Mouse (Mus musculus): ENCODE results near the gene Nr2f2. TPM values are rescaled to one million over a fixed set of nuclear protein-coding genes. Genes with fewer than 3 reads are reported as not detected.
A peak's percentile ranks its signal among the peaks of the same experiment; 100 is the strongest.

The Nr2f2 gene
- total RNA-seq, 2 experiments from 2014 or later = 38.9 to 45.2 TPM

DNA sequence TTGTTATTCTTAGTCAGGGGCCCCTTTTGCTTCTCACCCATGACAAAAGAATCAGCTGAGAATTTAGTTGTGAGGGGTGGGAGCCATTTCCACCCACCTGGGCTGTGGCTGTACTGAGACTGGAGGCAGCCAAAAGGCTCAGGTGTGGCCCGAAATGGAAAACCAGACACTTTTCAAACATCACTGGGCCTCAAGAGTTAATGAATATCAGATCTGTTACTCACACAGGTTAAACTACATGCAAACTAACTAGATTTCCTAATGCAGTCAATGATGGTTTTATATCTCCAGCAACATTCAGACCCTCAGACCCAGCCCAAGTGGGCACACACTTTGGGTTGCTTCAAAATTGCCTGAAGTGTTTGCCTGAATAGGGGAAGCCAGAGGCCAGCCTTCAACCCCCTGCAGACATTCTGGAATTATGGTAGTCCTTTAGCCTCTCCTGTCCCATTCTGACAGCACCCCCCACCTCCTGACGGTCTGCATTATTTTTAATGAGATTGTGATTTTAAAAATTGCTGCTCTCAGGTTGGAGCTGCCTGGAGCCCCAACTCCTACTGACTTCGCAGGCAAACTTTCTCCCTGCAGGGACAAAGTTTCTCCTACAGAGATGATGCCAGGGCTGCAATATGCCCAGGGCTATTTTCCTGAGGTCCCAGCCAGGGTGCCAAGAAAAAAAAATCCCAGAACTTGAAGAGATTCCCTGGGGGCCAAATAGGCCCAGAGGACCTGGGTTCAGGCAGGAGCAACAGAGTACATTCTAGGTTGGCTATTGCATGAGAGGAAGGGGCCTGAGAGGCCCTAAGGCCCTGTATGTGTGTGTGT lies 9.6 kb downstream of the Nr2f2 start:
- intact Hi-C loops (cut with DNase I) = no loop called here

DNA sequence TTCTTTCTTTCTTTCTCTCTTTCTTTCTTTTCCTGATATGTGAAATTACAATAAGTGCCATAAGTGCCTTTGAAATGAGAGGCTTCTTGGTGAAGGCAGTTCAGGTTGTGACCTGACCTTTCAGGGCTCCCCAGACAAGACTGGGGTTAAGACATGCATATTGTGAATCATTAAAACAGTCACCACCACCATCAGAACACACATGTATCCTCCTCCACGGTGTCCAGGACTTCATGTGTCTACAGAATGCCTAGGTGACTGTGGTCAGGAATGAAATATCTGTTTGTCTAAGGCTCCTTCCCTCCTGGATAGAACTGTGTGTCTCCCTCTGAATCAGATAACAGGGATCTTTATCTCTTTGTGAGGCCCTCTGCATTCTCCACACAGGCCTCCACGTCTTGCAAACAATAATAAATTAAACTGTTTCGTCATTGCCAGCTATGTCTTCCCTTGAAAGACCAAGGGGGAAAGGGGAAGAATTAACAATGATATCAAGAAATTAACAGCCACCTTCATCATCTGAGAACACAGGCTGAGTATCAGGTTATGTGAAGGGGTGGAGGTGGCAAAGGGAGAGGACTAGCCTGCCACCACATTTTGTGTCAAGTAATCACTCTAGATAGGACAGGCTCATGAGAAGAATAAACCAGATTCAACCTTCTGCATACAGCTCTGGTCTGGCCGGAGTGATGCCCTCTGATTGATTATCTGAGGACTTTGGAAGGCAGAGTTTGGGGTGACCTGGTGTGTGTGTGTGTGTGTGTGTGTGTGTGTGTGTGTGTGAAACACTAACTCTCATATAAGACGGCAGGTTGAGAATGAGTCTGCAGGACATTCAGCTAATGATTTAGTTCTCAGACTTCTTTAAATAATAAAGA lies 10.6 kb downstream of the Nr2f2 start:
- peak overlapping the region; percentile 16; the same call in 1 of the 2 replicates for H3K4me3 ChIP-seq

More for the DNA sequence above, 9.6 kb downstream of the Nr2f2 start:
- no peak for DNase-seq (ENCODE audit: extremely low spot score in 1 of 2, low spot score in 2 of 2)
- TF ChIP-seq CTCF (IDR thresholded peaks at IDR 0.05) = no peak
- Histone ChIP-seq H3K27ac (no peak overlapping the region), H3K4me3 (peak overlapping the region; percentile 16; the same call in 1 of the 2 replicates)

DNA sequence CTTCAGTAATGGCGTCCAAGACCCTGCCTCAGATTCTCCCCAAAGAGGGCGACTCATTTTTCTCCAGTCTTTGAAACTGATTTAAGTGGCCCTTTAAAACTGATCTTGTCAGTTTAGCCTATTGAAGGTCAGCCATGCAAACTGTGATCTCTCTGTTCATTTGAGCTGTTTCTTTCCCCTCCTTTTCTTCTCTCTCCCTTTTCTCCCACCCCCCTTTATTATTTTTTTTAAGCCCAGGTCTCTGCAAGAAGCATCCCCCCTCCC lies 11.2 kb downstream of the Nr2f2 start:
- H3K27ac ChIP-seq = no peak overlapping the region
- no peak for TF ChIP-seq CTCF (IDR thresholded peaks at IDR 0.05)
- H3K4me3 ChIP-seq = no peak overlapping the region
- no peak for DNase-seq (ENCODE audit: extremely low spot score in 1 of 2, low spot score in 2 of 2)
- intact Hi-C loops (cut with DNase I) = no loop called here

More for the DNA sequence above, 10.6 kb downstream of the Nr2f2 start:
- H3K27ac ChIP-seq = no peak overlapping the region
- no peak for DNase-seq (ENCODE audit: extremely low spot score in 1 of 2, low spot score in 2 of 2)
- intact Hi-C loops (cut with DNase I) = no loop called here
- no peak for TF ChIP-seq CTCF (IDR thresholded peaks at IDR 0.05)

DNA sequence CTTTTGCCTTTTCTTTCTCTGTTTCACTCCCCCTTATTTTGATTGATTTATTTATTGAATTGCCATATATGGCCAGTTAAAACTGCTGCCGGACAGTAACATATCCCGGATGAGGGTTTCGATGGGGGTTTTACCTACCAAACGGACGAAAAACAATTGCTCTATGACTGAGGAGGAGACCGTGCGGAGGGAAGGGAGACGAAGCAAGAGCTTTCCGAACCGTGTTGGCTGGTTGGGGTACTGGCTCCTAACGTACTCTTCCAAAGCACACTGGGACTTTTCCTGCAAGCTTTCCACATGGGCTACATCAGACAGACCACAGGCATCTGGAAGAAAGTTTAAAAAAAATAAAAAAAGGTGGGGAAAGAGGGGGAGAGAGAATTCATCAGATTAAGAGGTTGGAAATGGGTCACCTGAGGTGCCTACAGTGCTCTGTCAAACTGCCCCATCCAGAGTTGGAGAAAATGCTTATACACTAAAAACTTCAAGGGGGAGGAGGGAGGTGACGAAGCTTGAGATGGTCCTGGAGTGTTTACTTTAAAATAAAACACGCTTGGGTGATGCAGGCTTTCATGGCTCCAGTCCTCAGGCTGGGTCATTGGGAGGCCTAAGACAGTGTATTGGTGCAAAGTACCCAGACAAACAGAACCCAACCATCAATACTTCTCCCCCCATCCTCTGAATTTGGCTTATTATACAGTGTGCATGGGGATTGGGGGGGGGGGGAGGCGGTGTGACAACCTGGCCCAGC lies 11.8 kb downstream of the Nr2f2 start:
- intact Hi-C loops (cut with DNase I) = no loop called here
- no peak overlapping the region for H3K27ac ChIP-seq
- no peak for DNase-seq (ENCODE audit: extremely low spot score in 1 of 2, low spot score in 2 of 2)
- peak overlapping the region; percentile 21; the same call in 1 of the 2 replicates for H3K4me3 ChIP-seq
- TF ChIP-seq CTCF (IDR thresholded peaks at IDR 0.05) = no peak

DNA sequence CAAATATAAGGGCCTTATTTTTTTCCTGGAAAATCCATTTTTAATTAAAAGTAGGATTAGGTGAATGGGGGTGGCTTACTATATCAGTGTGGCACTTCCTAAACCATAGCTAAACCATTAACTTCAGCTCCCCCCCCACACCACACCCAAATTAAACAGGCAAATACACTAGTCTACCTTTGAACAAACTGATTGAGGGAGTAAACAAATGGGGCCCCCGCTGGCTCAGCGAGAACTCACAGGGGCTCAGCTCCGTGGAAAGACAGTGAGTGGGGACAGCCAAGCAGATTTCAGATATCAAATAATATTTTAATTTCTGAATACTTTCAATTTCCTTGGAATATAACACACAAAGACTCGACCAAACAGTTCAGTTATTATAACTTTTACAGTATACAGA lies 13.4 kb downstream of the Nr2f2 start:
- intact Hi-C loops (cut with DNase I) = no loop called here

DNA sequence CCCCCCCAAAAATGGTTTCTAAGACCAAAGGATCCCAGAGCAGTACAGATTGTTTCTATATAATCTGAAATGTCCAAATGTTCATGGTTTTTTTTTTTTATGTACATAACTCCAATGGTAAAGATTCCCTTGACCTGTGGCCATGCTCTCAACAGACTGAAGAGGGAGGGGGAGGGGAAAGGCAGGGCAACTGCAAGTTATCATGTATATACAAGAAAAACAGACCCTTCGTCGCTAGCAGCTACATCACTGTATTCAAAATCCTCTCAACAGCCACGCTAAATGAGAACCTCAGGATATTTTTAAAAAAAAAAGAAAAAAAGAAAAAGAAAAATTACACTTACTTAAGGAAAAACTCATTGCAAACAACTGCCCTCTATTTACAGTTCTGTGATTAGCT lies 13.9 kb downstream of the Nr2f2 start:
- DNase-seq (ENCODE audit: extremely low spot score in 1 of 2, low spot score in 2 of 2) = no peak

More for the DNA sequence above, 13.4 kb downstream of the Nr2f2 start:
- Histone ChIP-seq H3K27ac (no peak overlapping the region), H3K4me3 (no peak overlapping the region)
- DNase-seq (ENCODE audit: extremely low spot score in 1 of 2, low spot score in 2 of 2) = no peak
- TF ChIP-seq CTCF (IDR thresholded peaks at IDR 0.05) = no peak

DNA sequence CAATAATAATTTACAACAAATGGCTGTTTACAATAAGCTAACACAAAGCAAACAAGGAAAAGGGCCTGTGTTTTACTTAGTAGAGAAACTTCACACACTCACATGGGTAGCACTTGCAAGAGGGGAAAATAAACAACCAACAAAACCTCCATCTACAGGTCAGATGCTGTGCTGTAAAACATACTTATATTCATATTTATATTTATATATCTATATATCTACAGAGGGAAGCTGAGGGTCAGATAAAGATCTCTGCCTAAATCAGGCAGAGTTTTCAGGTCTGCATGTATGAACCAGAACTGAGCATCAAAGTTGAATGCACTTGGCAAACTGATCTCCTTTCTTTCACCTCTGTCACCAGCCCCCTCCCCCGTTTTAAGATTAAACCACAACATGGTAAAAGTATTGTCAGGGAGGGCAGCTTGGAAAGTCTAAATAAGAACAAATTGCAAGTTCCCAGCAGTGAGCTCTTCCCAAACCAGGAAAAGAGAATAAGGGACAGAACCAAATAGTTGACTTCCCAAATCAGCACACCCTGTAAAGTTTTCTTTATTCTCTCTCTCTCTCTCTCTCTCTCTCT lies 14.5 kb downstream of the Nr2f2 start:
- intact Hi-C loops (cut with DNase I) = no loop called here
- H3K4me3 ChIP-seq = no peak overlapping the region
- no peak for TF ChIP-seq CTCF (IDR thresholded peaks at IDR 0.05)
- peak in 1 of 2 experiments; percentile 6 for DNase-seq (ENCODE audit: extremely low spot score in 1 of 2, low spot score in 2 of 2)
- peak overlapping the region; percentile 56; the same call in 1 of the 2 replicates for H3K27ac ChIP-seq

More for the DNA sequence above, 13.9 kb downstream of the Nr2f2 start:
- TF ChIP-seq CTCF (IDR thresholded peaks at IDR 0.05) = no peak
- Histone ChIP-seq H3K4me3 (no peak overlapping the region), H3K27ac (no peak overlapping the region)
- intact Hi-C loops (cut with DNase I) = no loop called here

DNA sequence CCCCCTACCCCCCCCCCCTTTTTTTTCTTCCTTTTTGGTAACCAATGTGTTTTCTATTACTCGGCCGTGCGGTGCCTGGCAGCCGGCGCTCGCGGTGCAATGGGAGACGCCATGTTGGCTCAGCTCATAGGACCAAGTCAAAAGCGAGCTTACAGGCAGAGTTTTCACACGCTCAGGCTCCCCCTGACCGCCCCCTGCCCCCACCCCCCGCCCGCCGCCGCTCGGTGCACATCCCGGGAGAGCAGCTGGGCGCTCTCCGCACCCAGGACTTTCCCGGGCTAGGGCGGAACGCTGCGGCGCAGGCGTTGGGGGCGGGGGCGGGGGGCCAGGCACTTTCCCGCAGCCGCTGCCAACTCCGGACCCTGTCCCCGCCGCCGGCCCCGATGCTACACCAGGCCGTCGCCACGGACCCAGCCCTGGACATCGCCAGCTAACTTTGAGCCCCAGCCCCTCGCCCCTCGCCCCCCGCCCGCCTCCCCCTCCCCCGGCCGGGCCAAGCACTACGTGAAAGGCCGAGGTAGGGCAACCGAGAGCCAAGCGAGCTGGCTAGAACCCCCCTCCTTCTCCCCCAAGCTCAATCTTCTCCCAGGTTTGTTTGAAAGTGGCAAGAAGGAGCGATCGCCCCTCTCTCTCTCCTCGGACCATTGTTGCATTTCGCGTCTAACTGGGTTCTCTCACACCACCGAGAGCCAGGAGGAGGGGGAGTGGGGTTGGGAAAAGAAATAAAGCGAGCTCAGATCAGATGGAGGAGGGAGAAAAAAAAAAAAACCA lies 15.6 kb downstream of the Nr2f2 start:
- no peak for TF ChIP-seq CTCF (IDR thresholded peaks at IDR 0.05)
- Histone ChIP-seq H3K4me3 (peak overlapping the region; percentile 44), H3K27ac (peak overlapping the region; percentile 56)
- DNase-seq (ENCODE audit: extremely low spot score in 1 of 2, low spot score in 2 of 2) = peak in 1 of 2 experiments; percentile 28
- intact Hi-C loops (cut with DNase I) = loop anchor here (1.0 kb wide), 1 partner anchor 8 kb away; no protein-coding TSS in a partner anchor

DNA sequence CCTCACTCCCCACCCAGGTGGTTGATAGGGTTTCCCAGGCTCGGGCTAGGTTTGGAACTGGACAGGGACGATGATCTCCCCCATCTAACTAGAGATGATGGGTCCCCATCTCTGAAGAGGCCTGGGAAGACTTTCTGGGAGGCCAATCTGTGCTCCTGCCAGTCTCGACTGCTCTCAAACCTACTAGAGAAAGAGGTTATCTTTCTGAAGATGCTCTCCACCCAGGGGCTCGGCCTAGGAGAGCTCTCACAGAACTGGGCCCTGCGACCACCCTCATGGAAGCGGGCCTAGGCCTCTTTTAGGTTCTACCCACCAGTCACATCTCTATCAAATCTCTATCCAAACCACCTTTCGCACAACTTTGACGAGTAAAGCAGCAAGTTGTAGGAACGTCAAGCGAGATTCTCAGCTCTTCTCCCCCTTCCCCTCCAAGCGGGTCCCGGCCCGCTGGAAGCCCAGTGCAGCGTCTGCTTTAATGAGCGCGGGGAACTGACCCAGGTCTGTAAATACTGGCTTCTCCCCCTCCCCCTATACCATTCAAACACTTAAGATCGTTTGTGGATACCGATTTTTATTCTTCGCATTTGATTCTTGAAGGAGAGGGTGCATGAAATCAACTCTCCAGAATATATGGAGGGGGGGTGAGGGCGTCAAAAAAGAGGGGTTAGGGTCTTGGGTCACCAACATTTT lies 16.4 kb downstream of the Nr2f2 start:
- H3K27ac ChIP-seq = peak overlapping the region; percentile 56; the same call in 1 of the 2 replicates
- intact Hi-C loops (cut with DNase I) = loop anchor here (1.0 to 5.0 kb wide), 2 partner anchors 9 to 1517 kb away; no protein-coding TSS in a partner anchor
- peak; percentile 9 to 11 for DNase-seq (ENCODE audit: extremely low spot score in 1 of 2, low spot score in 2 of 2)
- no peak for TF ChIP-seq CTCF (IDR thresholded peaks at IDR 0.05)
- H3K4me3 ChIP-seq = peak overlapping the region; percentile 44
